Mouse (Mus musculus): ENCODE results near the gene Sytl5. TPM values are rescaled to one million over a fixed set of nuclear protein-coding genes. Genes with fewer than 3 reads are reported as not detected.

The Sytl5 gene
- total RNA-seq (2023): not detected

DNA sequence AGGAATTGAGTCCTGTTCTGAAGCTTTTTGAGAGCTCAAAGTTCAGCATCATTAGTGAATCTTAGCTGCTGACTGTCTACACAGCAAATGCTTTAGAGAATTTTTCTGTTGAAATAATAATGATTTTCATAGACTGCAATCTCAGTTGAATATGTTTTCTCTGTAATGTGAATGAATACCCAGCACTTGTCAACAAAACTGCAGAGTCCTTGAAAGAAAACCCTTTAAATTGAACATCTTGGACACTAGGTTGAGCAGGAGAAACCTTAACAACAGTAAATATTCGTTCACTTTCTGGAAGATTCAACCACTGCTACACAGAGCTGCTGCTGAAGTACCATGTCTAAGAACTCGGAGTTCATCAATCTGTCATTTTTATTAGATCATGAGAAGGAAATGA lies at the start of gene Sytl5:
Sytl5 (plus strand) TSS at position 301 of the 400 bp plus-strand sequence.

DNA sequence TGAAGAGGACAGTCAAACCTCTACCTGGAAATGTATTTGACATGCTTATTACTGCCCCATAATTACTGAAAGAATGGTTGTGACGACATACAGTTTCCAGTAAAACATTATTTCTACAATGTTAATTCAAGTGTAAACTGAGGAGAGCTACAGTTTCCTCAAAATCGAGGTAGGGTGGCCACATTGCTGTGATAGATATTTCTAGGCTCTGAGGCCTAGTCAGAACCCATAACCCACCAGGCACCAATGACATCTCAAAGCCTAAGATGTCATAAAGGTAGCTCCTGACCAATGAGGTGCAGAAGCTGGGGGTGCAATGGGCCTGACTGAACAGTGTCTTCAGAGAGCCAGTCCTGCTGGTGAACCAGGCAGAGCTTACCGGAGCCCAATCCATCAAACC lies 38.8 kb upstream of the Sytl5 start, which contains the start of gene Hypm:
Hypm (plus strand) TSS at position 301 of the 400 bp plus-strand sequence.

DNA sequence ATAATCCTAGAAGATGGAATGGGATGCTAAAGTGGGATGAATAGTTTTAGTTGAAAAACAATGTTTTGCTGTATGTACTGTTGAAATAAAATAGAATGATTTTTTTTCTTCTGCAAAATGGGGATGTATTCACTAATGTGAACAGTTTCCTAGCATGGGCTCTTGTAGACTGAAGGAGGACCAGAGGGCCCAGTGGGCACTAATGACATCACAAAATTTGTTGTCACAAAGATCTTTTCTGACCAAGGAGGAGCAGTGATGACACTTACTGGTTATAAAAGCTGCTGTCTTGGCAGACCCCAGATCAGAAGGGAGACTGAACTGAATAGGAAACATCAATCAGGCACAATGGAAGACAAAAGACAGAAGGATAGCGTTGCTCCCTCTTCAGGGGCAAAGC lies 36.0 kb upstream of the Sytl5 start, which contains the start of gene H2al3:
H2al3 (plus strand) TSS at position 301 of the 400 bp plus-strand sequence.

Other genes starting within 250 kb of the Sytl5 start
- gene Dynlt3, start 222.6 kb upstream of the Sytl5 start, total RNA-seq (2023): 10.2 TPM
- not detected for gene Hypm, start 38.7 kb upstream of the Sytl5 start, total RNA-seq (2023)
- gene H2al3, start 35.9 kb upstream of the Sytl5 start, total RNA-seq (2023): not detected
- gene Srpx, start 232.1 kb downstream of the Sytl5 start, total RNA-seq (2023): not detected